Mouse (Mus musculus) cerebellum, adult 8-10 months (tissue): Measurements from ENCODE around the gene Cutal.
A peak's percentile ranks its signal among the peaks of the same experiment; 100 is the strongest.

Experiments
- DNase-seq: peaks from one replicate; pipeline ENCODE4 v3.0.0; 2022

Gene Cutal

DNA sequence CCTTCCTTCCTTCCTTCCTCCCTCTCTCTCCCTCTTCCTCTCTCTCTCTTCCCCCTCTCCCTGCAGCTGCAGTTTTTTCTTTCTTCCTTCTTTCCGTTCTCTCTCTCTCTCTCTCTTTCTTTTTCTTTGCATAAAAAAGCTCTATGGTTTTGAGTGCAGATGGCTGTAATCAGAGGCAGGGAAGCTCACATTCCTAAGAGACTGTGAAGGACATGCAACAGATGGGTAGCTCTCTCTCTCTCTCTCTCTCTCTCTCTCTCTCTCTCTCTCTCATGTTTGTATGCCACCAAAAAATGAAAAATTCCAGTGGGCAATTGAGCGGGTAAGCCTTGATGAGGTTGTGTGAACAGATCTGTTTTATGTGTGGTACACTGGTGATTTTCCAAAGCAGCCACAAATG is 10.0 kb downstream of the Cutal start:
- DNase-seq, result no peak

DNA sequence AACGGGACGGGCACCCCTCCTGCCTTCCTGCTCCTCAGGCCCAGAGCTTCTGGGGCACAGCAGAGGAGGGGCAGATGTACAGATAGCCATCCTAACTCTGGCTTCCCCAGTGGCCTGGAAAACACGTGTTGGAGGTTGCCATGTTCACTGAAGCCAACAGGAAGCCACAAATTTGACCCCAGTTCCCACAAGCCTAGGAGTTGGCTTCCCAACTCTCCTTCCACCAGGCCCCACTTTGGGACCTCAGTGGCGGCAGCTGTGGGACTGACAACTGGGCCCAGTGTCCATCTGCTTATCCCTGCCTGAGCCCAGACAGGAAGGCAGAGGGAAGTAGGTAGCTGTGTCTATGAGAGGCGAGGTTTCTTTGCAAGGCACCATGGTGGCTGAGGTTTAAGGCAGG is 19.8 kb downstream of the Cutal start:
- no peak for DNase-seq

DNA sequence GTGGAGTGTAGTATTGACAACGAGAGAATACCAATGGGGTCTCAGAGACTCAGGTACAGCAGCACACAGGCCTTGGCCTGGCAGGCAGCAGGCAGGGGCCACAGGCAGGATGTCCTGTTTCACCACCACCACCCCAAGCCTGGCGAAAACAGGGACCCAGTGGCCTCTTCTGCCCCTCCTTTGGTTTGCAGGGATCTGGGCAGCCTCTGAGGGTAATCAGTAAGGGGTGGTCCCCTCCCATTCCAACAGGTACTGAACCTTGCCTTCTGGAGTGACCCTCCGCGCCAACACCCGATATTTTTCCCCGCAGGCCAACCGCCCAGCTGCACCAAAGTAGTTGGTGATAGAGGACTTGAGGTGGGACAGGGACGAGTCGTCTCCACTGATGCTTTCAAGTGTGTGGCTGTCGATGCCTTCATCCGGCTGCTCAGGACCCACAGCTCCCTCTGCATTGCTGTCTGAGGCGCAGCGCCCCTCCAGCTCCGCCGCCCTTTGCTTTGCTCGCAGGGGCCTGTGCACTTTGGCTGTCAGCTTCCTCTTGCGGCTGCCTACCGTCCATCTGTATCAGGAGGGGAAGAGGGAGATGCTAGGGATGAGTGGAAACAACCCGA is 21.4 kb downstream of the Cutal start:
- no peak for DNase-seq

DNA sequence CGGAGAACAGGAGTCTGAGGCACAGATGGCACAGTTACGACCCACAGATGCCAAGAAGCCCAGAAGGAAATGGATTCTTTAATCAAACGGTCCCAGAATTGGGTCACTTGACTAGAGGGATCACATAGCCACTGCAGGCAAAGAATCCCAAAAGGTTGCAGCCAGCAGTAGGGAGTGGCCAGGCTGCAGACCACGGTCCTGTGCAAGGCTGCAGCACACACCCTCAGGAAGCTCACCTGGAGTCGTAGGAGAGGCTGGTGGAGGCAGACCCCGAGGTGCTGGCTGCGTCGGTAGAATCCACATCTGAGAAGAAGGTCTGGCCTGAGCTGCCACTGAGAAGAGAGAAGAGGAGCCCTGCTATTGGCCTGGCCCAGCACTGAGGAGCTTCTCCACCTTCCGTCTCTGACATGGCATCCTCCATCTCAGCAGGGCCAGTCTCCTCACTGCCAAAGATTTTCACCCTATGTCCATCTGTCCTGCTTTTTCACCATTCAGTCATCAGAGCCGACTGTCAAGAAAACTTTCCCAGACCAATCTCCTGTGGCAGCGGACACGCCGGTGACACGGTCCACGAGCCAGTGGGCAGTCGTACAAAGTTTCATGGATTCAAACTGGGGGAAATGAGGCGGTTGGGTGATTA is 22.7 kb downstream of the Cutal start:
- DNase-seq, result no peak

DNA sequence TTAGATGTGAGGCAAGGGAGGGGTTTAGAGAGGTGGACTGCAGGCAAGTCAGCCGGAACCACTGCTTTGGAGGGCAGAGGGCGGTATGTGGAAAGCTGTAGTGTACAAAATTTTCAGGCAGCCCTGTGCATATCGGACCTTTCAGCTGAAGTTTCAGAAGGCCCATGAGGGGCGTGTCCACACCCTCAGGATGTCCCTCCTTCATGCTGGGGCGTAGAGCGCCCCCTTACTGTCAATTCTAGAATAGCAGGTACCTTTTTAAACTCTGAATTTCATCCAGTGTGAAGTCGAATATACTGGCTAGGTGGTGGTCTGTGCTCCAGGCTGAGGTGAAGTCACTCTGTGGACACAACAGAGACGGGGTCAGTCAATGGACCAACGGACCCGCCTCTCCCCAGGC is 23.6 kb downstream of the Cutal start:
- DNase-seq, result no peak

DNA sequence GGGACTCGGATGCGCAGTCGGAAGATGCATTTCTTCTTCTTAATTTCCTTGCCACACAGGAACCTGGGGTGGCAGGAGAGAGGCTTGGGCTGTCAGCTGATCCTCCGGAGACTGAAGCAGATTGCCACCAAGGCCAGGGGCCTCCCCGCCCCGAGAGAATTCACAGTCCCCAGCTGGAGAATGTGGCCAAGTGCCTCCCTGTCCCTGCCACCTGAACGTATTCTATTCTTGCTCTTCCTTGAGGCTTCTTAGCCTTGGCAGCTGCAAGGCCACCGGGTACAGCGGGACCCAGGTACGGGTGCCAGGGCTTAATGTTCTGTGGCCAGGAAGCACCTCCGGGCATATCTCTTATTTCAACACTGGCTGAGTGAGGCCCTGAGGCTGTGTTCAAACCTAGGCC is 25.5 kb downstream of the Cutal start:
- DNase-seq, result no peak

DNA sequence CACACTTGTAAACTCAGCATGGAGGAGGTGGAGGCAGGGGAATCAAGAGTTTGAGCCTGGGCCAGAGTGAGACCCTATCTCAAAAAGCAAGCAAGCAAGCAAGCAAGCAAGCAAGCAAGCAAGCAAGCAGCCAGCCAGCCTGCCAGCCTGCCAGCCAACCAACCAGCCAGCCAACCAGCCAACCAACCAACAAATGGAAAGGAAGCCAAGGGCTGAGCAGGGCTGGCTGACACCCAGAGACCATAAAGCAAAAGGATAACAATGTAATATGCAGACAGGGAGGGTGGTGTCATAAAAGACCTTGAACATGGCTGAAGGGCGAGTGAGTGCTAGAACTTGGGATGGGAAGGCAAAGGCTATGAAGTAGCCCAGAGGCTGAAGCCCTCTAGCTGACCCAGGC is 26.2 kb downstream of the Cutal start:
- no peak for DNase-seq

DNA sequence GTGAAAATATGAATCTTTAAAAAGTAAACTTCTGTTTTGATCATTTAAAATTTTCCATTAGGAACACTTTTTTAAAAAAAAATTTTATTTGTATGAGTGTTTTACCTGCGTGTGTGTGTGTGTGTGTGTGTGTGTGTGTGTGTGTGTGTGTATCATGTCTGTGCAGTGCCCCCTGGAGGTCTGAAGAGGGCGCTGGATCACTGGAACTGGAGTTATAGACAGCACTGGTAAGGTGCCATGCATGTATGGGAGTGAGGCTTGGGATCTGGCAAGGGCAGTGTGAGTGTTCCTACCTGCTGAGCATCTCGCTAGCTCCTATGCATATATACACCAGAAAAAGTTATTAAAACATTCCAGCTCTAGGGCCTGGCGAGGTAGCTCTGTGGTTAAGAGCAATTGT is 27.5 kb downstream of the Cutal start:
- DNase-seq, result no peak

DNA sequence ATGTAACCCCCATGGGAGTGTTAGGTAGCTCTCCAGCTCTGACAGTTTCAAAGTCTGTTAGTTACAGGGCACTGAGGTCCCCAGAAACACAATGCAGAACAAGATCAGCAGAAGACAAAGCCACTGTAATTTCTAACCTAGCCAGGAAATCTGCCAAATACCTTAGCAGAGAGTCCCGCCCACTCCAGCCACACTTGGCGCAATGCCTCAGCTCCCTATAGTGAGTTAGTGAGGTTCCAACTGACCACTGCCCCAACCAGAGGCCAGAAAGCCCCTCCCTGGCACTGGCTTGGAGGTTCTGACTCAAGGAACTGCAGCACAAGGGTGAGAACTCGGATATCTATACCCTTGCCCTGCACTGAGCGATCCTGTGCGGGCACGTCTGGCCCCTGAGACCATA is 28.5 kb downstream of the Cutal start:
- DNase-seq, result no peak

DNA sequence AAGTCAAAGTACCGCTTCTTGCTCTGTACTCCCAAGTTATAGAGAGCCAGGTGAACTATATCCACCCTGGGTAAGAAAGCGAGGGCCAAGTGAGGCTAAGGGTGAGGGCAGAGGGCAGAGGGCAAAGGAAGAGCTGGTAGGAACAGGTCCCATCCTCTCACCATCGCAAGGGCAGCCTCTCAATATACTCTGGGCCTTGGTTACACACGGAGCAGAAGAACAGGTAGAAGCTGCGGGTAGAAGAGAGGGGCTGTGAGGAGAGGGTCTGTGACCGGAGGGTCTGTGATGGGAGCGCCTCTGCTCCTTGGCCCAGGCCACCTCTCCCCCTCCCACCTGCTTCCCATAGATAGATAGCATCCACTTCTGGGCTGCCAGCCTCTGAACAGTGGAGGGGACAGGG is 29.0 kb downstream of the Cutal start:
- DNase-seq, result no peak

DNA sequence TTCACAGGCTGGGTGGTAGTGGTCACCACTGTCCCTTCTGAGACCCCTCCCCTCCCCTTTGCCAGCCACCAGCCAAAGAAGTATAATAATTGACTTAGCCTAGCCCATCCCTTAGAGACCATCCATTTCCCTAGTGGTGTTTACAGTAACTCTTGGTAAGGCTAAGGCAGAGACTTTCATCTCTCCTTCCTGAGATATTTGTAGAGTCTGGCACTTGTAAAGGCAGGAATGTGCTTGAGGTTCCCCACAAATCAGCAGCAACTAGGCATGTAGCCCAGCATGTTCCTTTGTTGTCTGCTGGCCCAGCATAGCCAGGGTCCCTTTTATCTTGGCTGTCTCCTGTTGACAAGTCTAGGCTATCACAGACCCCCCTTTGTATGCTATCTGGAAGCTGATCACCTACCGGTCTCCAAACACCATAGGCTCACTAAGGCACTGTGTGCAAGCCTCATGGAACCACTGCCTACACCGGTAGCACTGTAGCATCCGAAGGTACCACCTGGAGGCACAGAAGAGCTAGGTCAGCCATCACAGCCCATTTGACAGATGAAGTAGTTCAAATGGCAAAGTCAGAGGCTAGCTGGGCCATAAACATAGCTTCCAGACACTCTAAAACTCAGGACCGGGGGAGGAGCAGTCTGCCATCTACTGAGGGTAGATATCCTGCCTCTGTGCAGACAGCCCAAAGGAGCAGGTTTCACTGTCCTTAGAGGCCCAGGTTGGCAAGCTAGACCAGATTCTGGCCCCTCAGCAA is 29.6 kb downstream of the Cutal start:
- DNase-seq, result no peak

DNA sequence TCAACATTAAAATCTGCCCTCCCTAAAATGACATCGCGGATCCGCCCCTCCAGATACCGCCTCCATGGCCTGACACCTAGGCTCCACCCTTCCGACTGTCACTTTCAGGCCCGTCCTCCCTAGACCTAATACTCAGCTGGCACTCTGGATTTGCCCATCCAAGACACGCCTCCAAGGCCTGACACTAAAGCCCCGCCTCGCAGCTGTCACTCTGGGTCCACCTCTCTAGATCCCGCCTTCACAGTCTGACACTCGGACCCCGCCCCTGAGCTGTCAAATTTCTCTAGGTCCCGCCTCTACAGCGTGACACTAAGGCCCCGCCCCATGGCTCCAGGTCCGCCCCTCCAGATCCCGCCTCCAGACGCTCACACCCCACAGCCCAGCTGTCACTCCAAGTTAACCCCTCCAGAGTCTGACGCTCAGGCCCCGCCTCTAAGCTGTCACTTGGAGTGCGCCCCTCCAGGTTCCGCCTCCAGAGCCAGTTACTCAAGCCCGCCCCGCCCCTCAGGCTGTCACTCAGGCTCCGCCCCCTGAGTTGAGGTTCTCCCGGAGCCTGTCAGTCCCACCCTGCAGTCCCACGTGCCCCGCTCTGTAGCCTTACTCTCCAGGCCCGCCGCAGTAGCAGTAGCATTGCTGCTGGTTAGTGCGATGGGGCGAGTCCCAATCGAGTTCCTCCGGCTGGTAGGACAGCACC is 30.8 kb downstream of the Cutal start:
- peak; percentile 96 for DNase-seq

DNA sequence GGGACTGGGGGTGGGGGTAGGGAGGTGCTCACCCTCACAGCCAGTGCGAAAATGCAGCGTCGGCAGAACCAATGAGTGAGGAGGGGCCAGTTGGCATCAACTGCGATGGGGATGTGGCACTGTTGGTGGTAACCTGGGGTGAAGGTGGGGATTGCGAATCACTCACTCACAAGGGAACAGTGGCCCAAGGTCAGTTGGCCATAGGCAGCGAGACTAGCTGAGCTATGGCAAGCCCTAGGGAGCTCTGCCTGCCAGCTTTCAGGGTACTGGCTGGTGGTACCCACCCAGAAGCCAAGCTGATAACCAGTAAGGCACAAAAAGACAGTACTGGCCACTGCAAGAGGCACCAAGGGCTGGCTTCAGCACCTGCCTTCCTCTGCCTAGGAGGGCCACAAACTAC is 32.2 kb downstream of the Cutal start:
- DNase-seq, result no peak

DNA sequence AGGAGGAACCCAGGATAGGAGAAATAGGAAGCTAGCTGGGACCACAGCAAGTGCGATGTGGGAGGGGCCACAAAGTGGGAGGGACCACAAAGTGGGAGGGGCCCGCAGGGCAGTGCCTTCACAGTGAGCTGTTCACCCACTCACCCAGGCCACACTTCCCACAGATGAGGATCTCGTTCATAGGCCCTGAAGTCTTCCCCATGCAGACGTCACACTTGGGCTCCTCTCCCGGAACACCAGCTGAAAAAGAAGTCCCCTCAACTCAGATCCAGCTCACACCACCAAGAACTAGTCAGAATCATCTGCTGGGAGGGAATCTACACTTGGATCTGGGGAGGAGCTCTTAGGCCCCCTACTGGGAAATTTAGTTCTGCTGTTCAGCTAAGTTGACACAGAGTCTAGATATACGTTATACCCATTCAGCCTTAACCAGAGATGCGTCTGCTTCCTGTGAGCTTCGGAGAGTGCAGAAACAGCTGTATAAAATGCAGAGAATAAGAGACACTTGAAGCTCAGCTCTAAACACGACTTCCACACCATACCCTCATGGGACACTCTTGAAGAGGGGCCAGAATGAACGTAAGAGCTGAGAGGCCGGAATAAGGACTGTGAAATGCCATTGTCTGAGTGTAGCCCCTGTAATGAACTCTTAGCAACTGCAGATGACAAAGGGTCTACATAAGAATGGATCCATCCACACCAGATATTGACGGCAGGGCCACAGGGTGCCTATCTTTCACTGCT is 32.8 kb downstream of the Cutal start:
- DNase-seq, result no peak

DNA sequence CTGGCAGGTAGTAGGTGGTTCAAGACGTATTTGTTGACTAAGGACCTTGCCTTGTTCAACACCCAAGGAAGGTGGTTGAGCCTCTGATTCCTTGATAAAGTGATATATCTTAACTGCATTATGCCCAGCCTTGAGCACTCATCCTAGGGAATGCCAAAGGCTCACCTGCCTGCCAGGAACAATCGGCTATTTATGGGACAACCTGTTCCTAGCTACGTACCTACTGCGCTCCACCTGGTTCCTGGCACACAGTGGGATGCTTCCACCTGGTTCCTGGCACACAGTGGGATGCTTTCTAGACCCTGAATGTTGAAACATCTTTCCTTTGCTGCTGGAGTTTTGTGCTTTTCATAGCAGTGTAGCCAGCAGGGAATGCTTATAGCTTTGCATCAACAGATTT is 35.5 kb downstream of the Cutal start:
- no peak for DNase-seq

DNA sequence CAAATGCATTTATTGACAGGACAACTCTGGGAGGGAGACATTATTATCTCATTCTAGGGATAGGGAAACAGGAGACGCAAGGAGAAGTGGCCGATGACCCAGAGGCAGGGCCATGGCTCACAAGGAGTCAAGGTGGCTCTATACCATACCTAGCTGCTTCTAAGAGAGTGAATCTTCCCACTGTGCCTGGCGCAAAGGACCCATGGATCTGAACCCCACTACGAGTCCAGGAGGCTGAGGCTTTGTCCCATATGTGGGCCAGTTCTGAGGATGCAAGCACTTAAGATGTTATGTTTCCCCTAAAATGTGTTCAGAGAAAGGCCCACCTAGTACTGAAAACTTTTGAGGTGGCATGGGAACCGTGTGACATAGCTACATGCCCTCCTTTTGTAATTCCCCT is 37.7 kb downstream of the Cutal start:
- DNase-seq, result no peak

DNA sequence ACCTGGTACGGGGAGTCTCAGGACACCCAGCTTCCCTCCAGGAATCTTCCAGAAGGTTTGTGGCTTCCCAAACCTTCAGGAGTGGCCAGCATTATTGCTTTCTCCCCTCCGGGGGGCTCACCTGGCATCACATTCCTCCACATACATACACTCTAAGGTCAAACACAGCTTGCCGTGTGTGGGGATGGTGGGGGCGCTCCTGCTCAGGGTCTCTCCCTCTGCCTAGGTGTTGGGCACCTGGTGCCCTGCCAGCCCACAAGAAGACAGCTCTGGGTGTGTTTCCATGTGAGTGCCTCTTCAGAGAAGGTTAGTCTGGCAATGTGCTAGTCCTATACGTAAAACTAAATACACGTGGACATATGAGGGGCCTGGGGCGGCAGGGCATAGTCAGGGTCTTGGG is 38.4 kb downstream of the Cutal start:
- no peak for DNase-seq

DNA sequence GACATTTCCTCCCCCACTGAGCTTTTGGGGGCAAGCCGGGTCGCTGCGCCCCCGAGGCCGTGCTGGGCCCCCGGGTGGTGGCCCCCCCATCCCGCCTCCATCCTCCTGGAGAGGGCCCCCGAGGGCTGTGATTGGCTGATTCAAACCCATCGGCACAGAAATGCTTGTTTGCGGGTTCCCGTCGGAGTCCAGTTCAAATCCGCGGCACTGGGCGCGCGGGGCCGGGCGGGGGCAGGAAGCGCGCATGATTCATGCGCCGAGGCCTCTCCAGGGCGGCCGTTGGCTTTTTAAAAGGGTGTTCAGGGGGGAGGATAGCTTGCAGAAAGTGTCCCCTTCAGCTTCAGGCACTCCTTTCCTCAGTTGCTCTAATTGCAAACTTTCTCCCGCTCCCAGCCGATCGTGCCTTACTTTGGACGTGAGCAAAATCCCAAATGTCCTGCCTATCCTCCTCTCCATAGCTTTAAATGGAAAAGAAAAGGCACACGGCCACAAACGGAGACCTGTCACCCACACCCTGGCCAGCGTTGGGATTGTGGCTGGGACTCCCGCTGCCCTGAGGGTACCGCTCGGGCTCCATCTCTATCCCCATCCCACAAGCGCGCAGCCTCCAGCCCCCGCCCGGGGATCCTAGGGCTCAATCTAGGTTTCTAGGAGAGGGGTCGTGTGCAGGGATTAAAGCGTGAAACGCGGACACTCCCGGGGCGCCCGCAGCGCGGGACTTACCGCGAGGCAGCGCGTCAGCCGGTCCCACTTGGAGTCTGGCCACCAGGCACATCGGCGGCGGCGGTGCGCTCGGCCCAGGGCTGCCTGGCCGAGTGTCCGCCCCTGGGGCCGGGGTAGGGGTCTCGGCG is 39.2 kb downstream of the Cutal start, which contains the start of gene Phf19:
Gene Phf19, minus strand, starts transcription at position 809 of the 851 bp plus-strand sequence.
- DNase-seq, result no peak

DNA sequence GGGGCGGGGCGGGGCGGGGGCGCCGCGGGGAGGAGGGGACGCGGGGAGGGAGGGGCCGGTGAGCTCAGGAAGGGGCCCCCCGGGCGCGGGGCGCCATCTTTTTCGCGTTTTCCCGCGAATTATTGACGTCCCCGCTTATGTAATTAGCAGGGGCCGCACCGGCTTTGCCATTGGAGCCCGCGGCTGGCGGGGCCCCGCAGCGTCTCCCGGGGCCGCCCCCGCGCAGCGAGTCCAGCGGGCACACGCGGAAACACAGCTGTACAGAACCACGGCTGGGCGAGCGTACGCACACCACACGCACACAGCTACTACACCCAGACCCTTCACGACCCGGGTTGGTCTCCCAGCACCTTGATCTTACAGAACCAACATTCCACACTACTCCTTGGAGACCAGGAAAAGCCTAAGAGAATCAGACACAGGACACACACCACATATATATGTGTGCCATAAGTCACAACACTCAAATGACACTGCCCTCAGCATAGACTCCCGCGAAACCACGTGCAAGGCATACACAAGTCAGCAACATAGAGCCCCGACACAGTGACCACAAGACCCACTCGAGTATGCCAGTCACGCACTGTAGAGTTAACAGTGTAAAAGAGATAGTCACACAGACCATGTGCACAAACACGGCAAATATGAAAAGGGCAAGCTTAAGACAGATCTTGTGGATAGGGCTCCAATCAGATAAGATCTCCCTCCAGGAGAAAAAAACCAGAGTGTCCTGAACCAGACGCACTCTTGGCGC is 40.0 kb downstream of the Cutal start:
- DNase-seq, result no peak

DNA sequence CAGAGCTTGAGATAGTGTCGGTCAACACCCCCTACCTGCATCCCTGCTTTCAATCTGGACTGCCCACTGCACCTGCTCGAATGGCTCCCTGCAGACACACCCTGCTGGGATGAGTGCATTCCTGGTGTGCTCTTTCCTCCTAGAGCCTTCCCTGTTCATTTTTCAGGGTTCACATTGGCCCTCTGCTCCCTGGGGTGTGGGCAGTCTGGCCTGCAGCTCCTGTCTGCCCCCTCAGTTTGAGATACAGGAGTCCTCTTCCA is 40.6 kb downstream of the Cutal start:
- DNase-seq, result no peak

DNA sequence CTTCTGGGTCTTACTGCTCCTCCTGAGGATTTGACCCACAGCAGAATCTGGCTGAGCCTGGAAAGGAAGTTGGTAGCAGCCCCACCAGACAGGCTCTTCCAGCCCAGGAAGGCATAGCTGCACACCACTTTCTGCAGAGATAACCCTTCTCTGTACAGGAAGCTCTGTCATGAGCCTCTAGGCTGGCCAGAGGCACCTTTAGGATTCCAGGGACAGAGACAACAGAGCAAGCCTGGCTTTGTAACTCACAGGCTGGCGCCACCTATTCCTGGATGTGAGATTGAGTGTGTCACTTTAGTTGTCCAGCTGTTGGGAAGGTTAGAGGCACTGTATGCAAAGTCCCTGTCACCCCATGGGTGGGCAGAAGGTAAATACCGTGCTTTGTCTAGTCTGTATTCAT is 40.9 kb downstream of the Cutal start:
- no peak for DNase-seq

DNA sequence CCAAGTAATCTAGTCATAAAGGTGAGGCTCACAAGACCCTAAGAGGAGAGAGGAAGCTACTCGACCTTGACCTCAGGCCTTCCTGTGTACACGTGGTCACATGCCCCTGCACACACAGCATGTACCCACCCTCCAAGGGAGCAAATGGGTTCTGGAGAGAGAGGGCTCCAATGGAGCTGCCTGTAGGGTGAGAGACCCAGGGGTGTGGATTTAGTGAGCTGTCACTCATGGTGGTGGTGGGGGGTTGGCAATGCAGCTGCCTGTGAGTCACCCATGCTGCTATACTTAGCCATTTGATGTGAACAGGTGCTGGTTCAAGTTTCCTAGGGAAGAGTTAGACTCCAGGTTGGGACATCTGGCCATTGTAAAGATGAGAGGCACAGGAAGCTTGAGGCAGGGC is 45.9 kb downstream of the Cutal start:
- no peak for DNase-seq
